Mouse (Mus musculus): ENCODE measurements around the gene Cnih1. TPM values are rescaled to one million over a fixed set of nuclear protein-coding genes. Genes with fewer than 3 reads are reported as not detected.
"Not testable (repeated sequence)": the region's sequence is repeated elsewhere in the genome, so short reads cannot be mapped to it uniquely, and the experiment has no call there.

The Cnih1 gene
- polyA plus RNA-seq, 1 experiment from 2014 or later: 203 TPM

DNA sequence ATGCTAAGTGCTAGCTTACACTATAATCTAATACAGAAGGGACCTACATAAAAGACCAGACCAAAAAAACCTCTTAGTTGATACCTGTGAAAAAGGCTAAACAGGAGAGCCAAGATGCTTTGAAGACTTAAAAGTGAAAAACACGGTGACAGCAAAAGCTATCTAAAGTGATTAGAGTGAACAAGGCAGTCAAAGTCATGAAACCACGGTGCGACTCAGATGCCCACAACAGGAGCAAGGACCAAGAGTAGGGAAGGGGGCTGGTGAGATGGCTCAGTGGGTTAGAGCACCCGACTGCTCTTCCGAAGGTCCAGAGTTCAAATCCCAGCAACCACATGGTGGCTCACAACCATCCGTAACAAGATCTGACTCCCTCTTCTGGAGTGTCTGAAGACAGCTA is 31.8 kb upstream of the Cnih1 start:
- not testable (repeated sequence) for H3K4me2 ChIP-seq (ENCODE audit: low read length); H3K4me3 ChIP-seq (ENCODE audit: low read length); ATAC-seq; H3K36me3 ChIP-seq (ENCODE audit: control insufficient read depth, insufficient read depth, low read length); H3K9me3 ChIP-seq (ENCODE audit: control insufficient read depth, low read length); H3K9ac ChIP-seq (ENCODE audit: low read depth, low read length); H3K27me3 ChIP-seq (replicated peaks; ENCODE audit: control insufficient read depth, insufficient read depth, low read length); H3K27ac ChIP-seq (ENCODE audit: low read depth, low read length)
- H3K4me1 ChIP-seq (ENCODE audit: control insufficient read depth, insufficient read depth, low read depth, low read length): peaks cover 13% of the 10 kb centered on the region
- 96% methylated on average over 5 of the region's 6 CpGs for WGBS

DNA sequence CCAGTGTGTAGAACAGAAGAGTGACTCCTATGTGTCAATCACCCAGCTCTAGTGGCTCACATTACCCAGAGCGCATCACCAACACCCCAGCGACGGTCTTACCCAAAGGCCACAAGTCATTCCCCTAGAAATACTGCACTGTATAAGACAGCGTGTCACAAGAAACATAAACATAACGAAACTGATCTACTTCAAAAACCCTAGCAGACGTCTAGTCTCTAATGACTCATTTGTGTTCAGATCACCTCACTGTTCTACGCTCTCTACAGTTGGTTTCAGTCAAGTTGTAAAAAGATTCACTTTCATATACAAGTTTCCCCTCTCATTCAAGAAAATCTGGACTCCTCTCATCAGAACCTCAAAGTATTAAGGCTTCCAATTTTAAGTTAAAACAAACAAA is 30.5 kb upstream of the Cnih1 start:
- no peak overlapping the region for H3K4me2 ChIP-seq (ENCODE audit: low read length)
- ATAC-seq: no peak
- 95% methylated on average over 7 of the region's 7 CpGs for WGBS

DNA sequence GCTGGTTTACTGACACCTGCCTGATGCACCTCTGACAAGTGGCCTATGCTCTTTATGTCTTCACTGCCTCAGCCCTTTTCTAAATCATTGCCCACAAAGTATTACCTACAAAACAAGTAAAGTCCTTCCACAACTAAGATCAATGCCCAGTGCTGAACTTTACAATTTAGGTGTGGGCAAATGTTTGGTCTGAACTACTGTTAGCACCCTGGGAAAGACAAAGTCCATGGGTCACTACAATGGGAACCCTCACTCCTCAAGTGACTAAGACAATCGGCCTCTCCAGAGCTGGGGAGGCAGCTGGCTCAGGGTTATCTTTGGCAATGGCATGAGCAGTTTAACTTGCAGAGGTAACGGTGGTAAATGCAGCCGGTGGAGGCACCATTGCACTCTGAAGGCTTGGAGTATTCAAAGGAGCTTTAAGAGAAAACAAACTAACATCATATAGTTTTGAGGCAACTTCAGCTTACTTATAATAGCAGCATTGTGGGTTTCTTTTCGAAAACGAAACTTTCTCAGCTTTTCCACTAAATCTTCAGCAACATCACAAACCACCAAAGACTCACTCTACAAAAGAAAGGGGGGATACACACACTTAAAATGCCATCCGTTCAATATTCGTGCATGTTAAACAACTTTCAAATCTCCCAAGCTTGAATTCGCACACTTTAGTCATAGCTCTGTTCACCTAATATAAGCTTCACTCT is 28.9 kb upstream of the Cnih1 start:
- Histone ChIP-seq H3K4me1 (ENCODE audit: control insufficient read depth, insufficient read depth, low read depth, low read length) (peaks cover 10% of the 10 kb centered on the region; the same call in 1 of the 2 replicates), H3K27me3 (replicated peaks; ENCODE audit: control insufficient read depth, insufficient read depth, low read length) (no peaks in the 10 kb centered on the region), H3K27ac (ENCODE audit: low read depth, low read length) (no peak overlapping the region), H3K9me3 (ENCODE audit: control insufficient read depth, low read length) (no peaks in the 10 kb centered on the region), H3K36me3 (ENCODE audit: control insufficient read depth, insufficient read depth, low read length) (peaks cover 3% of the 10 kb centered on the region), H3K9ac (ENCODE audit: low read depth, low read length) (no peak overlapping the region), H3K4me3 (ENCODE audit: low read length) (no peak overlapping the region), H3K4me2 (ENCODE audit: low read length) (no peak overlapping the region)
- 95% methylated on average over 8 of the region's 8 CpGs for WGBS
- ATAC-seq: no peak

More for the DNA sequence above, 30.5 kb upstream of the Cnih1 start:
- H3K36me3 ChIP-seq (ENCODE audit: control insufficient read depth, insufficient read depth, low read length): peaks cover 2% of the 10 kb centered on the region; the same call in 1 of the 2 replicates
- peaks cover 13% of the 10 kb centered on the region for H3K4me1 ChIP-seq (ENCODE audit: control insufficient read depth, insufficient read depth, low read depth, low read length)
- no peaks in the 10 kb centered on the region for H3K9me3 ChIP-seq (ENCODE audit: control insufficient read depth, low read length)
- no peak overlapping the region for H3K27ac ChIP-seq (ENCODE audit: low read depth, low read length)
- H3K4me3 ChIP-seq (ENCODE audit: low read length): no peak overlapping the region
- no peak overlapping the region for H3K9ac ChIP-seq (ENCODE audit: low read depth, low read length)
- H3K27me3 ChIP-seq (replicated peaks; ENCODE audit: control insufficient read depth, insufficient read depth, low read length): no peaks in the 10 kb centered on the region

DNA sequence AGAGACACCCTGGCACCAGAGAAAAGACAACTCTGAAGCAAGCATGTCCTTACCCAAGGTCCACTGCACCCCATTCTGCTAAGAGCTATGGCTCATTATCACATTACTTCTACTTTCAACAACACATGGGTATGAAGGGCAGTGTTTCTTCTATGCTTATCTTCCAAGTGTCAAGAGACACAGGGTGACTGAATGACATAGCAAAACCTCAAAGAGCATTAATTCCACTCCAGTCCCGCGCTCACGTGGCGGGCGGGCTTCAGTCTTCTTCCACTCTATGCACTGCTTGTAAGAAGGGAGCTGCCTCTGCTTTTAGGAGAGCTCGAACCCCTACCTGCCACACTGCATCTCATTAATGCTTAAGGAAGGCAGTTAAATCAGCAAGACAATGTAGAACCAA is 27.4 kb upstream of the Cnih1 start:
- Histone ChIP-seq H3K4me2 (ENCODE audit: low read length) (no peak overlapping the region), H3K4me1 (ENCODE audit: control insufficient read depth, insufficient read depth, low read depth, low read length) (peaks cover 4% of the 10 kb centered on the region; the same call in 1 of the 2 replicates), H3K9ac (ENCODE audit: low read depth, low read length) (no peak overlapping the region), H3K9me3 (ENCODE audit: control insufficient read depth, low read length) (no peaks in the 10 kb centered on the region), H3K27me3 (replicated peaks; ENCODE audit: control insufficient read depth, insufficient read depth, low read length) (no peaks in the 10 kb centered on the region), H3K4me3 (ENCODE audit: low read length) (no peak overlapping the region), H3K36me3 (ENCODE audit: control insufficient read depth, insufficient read depth, low read length) (peaks cover 9% of the 10 kb centered on the region), H3K27ac (ENCODE audit: low read depth, low read length) (no peak overlapping the region)
- no peak for ATAC-seq
- WGBS: 80% methylated on average over 6 of the region's 6 CpGs

- Histone ChIP-seq H3K4me3 (ENCODE audit: low read length) (no peak overlapping the region), H3K36me3 (ENCODE audit: control insufficient read depth, insufficient read depth, low read length) (peaks cover 8% of the 10 kb centered on the region), H3K27me3 (replicated peaks; ENCODE audit: control insufficient read depth, insufficient read depth, low read length) (no peaks in the 10 kb centered on the region), H3K4me1 (ENCODE audit: control insufficient read depth, insufficient read depth, low read depth, low read length) (no peaks in the 10 kb centered on the region), H3K9ac (ENCODE audit: low read depth, low read length) (no peak overlapping the region), H3K27ac (ENCODE audit: low read depth, low read length) (no peak overlapping the region), H3K4me2 (ENCODE audit: low read length) (no peak overlapping the region), H3K9me3 (ENCODE audit: control insufficient read depth, low read length) (no peaks in the 10 kb centered on the region)
- WGBS: 78% methylated on average over 3 of the region's 3 CpGs
- no peak for ATAC-seq
Measured at GRCm38 (mm10) chr14:46807927-46808326, 19.7 kb upstream of the Cnih1 start.

GRCm38 (mm10) chr14:46806186-46806585 is 18.0 kb upstream of the Cnih1 start:
- no peak for ATAC-seq
- H3K4me3 ChIP-seq (ENCODE audit: low read length): no peak overlapping the region
- H3K36me3 ChIP-seq (ENCODE audit: control insufficient read depth, insufficient read depth, low read length): peaks cover 4% of the 10 kb centered on the region
- H3K9ac ChIP-seq (ENCODE audit: low read depth, low read length): no peak overlapping the region
- H3K9me3 ChIP-seq (ENCODE audit: control insufficient read depth, low read length): no peaks in the 10 kb centered on the region
- H3K4me1 ChIP-seq (ENCODE audit: control insufficient read depth, insufficient read depth, low read depth, low read length): no peaks in the 10 kb centered on the region
- H3K27me3 ChIP-seq (replicated peaks; ENCODE audit: control insufficient read depth, insufficient read depth, low read length): no peaks in the 10 kb centered on the region
- H3K4me2 ChIP-seq (ENCODE audit: low read length): no peak overlapping the region
- 85% methylated on average over 5 of the region's 5 CpGs for WGBS
- H3K27ac ChIP-seq (ENCODE audit: low read depth, low read length): no peak overlapping the region

DNA sequence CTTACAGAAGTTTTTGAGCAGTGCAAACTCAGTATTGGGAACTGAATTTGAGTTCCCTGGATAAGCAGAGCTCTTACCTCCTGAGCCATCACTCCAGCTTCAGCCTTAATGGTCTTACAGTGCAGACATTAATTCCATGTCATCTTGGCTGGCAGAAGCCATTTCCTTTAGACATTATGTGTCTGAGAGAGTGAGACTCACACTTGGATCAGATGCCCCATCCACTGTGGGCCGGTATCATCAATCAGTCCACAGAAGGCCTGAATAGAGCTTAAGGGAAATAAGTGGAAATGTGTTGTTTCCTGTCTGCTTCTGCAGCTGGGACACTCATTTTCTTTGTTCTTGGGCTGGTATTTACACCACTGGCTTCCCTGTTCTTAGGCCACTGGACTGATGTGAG is 15.6 kb upstream of the Cnih1 start:
- no peak overlapping the region for H3K4me3 ChIP-seq (ENCODE audit: low read length)
- no peak overlapping the region for H3K9ac ChIP-seq (ENCODE audit: low read depth, low read length)
- 96% methylated on average over 1 of the region's 1 CpGs for WGBS
- no peaks in the 10 kb centered on the region for H3K4me1 ChIP-seq (ENCODE audit: control insufficient read depth, insufficient read depth, low read depth, low read length)
- H3K9me3 ChIP-seq (ENCODE audit: control insufficient read depth, low read length): no peaks in the 10 kb centered on the region
- no peaks in the 10 kb centered on the region for H3K27me3 ChIP-seq (replicated peaks; ENCODE audit: control insufficient read depth, insufficient read depth, low read length)
- ATAC-seq: no peak
- H3K4me2 ChIP-seq (ENCODE audit: low read length): no peak overlapping the region
- no peak overlapping the region for H3K27ac ChIP-seq (ENCODE audit: low read depth, low read length)
- 0 out of 2 replicates have a peak, but pooled peaks cover 2% of the 10 kb centered on the region for H3K36me3 ChIP-seq (ENCODE audit: control insufficient read depth, insufficient read depth, low read length)

- Histone ChIP-seq H3K4me2 (ENCODE audit: low read length) (no peak overlapping the region), H3K4me3 (ENCODE audit: low read length) (no peak overlapping the region), H3K27me3 (replicated peaks; ENCODE audit: control insufficient read depth, insufficient read depth, low read length) (no peaks in the 10 kb centered on the region), H3K4me1 (ENCODE audit: control insufficient read depth, insufficient read depth, low read depth, low read length) (no peaks in the 10 kb centered on the region), H3K9me3 (ENCODE audit: control insufficient read depth, low read length) (no peaks in the 10 kb centered on the region), H3K27ac (ENCODE audit: low read depth, low read length) (no peak overlapping the region), H3K9ac (ENCODE audit: low read depth, low read length) (no peak overlapping the region), H3K36me3 (ENCODE audit: control insufficient read depth, insufficient read depth, low read length) (0 out of 2 replicates have a peak, but pooled peaks cover 2% of the 10 kb centered on the region)
- WGBS: 91% methylated on average over 4 of the region's 4 CpGs
- no peak for ATAC-seq
Measured at GRCm38 (mm10) chr14:46803259-46803658, 15.0 kb upstream of the Cnih1 start.

DNA sequence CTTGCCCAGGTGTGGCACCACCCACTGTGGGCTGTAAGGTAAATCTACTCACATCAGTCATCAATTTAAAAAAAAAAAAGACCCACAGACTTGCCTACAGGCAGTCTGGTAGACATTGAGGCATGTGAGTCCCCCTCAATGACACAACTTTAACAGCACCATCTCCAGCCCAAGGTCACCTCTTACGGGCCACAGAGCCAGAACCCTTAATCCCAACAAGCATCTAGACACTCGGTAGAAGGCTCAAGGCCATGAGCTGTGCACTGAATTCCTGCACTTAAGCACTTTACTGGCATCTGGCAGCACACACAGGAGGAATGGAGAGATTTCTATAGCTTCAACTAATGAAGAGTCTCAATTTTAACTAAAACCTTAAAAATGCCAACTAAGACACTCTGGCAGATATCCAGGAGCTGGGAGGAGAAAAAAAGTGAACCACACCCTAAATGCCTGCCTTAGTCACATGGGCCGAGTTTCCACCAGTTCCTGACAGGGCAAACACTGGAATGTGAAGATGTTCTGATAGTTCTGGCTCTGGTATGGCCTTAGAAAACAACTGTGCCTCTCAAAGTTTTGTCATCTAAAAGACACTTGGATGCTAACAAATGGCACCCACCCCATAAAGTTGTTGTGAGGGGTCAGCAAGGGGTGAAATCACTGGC is 12.6 kb upstream of the Cnih1 start:
- Histone ChIP-seq H3K4me2 (ENCODE audit: low read length) (no peak overlapping the region), H3K36me3 (ENCODE audit: control insufficient read depth, insufficient read depth, low read length) (0 out of 2 replicates have a peak, but pooled peaks cover 2% of the 10 kb centered on the region), H3K27ac (ENCODE audit: low read depth, low read length) (no peak overlapping the region), H3K4me3 (ENCODE audit: low read length) (no peak overlapping the region), H3K9me3 (ENCODE audit: control insufficient read depth, low read length) (no peaks in the 10 kb centered on the region), H3K4me1 (ENCODE audit: control insufficient read depth, insufficient read depth, low read depth, low read length) (no peaks in the 10 kb centered on the region), H3K9ac (ENCODE audit: low read depth, low read length) (no peak overlapping the region), H3K27me3 (replicated peaks; ENCODE audit: control insufficient read depth, insufficient read depth, low read length) (no peaks in the 10 kb centered on the region)
- ATAC-seq: no peak
- WGBS: 88% methylated on average over 3 of the region's 3 CpGs

Measured in hindbrain, embryonic 16.5 days (tissue).